ENCODE assay signal across 10 mouse cellular contexts in genomic region chr1:75443247-75444024, GRCm38 (mm10). TPM values are rescaled to one million over a fixed set of nuclear protein-coding genes. Genes with fewer than 3 reads are reported as not detected.
A peak's percentile ranks its signal among the peaks of the same experiment; 100 is the strongest.
DNase-seq lines count a peak whose midpoint lies in the region; ATAC-seq lines count a peak whose summit lies in the region.
"Had no signal": no experiment of that assay in that cellular context is flagged by ENCODE, and none has a peak within 500 bp of the region (broad histone marks: within the 10 kb centered on the region; RNA-seq: fewer than 3 reads in every experiment).

No protein-coding gene starts in this region.

- H3K9ac ChIP-seq in forebrain, embryonic 13.5 days, result peak overlapping the region; percentile 45; the same call in 1 of the 2 replicates
- H3K9ac ChIP-seq in midbrain, embryonic 11.5 days (ENCODE audit: low read length), result peak overlapping the region; percentile 53
- H3K9ac ChIP-seq: liver, embryonic 15.5 days had no signal

- peak overlapping the region; percentile 17 for H3K4me2 ChIP-seq in forebrain, embryonic 13.5 days
- peak overlapping the region; percentile 40 for H3K4me2 ChIP-seq in midbrain, embryonic 11.5 days

- H3K4me3 ChIP-seq in forebrain, embryonic 13.5 days, result no peak overlapping the region
- H3K4me3 ChIP-seq in midbrain, embryonic 11.5 days (ENCODE audit: low read depth, low read length), result 0 out of 2 replicates have a peak overlapping the region, but pooled peaks have one; percentile 7
- H3K4me3 ChIP-seq: liver, embryonic 15.5 days had no signal

- peaks cover 65% of the 10 kb centered on the region for H3K4me1 ChIP-seq in forebrain, embryonic 13.5 days
- H3K4me1 ChIP-seq in midbrain, embryonic 11.5 days (ENCODE audit: control insufficient read depth, insufficient read depth, low read length), result peaks cover 63% of the 10 kb centered on the region

- peak overlapping the region; percentile 48 for H3K27ac ChIP-seq in forebrain, embryonic 13.5 days
- H3K27ac ChIP-seq in midbrain, embryonic 11.5 days (ENCODE audit: low read depth, low read length), result peak overlapping the region; percentile 91
- H3K27ac ChIP-seq: liver, embryonic 15.5 days had no signal

- H3K9me3 ChIP-seq in forebrain, embryonic 13.5 days (replicated peaks), result no peaks in the 10 kb centered on the region
- H3K9me3 ChIP-seq in midbrain, embryonic 11.5 days (ENCODE audit: control insufficient read depth, low read length), result no peaks in the 10 kb centered on the region
- H3K9me3 ChIP-seq: liver, embryonic 15.5 days had no signal

- H3K27me3 ChIP-seq in forebrain, embryonic 13.5 days, result peaks cover 39% of the 10 kb centered on the region
- H3K27me3 ChIP-seq in midbrain, embryonic 11.5 days (ENCODE audit: control insufficient read depth, insufficient read depth, low read length), result no peaks in the 10 kb centered on the region
- H3K27me3 ChIP-seq: Patski had no signal

- peaks cover 13% of the 10 kb centered on the region for H3K36me3 ChIP-seq in forebrain, embryonic 13.5 days (ENCODE audit: poor library complexity, severe bottlenecking)
- H3K36me3 ChIP-seq in midbrain, embryonic 11.5 days (ENCODE audit: control insufficient read depth, insufficient read depth, low read length), result no peaks in the 10 kb centered on the region

- peak; percentile 59 for DNase-seq in R1 (ENCODE audit: low read depth, low spot score)
- peak; percentile 87 for DNase-seq in cerebellum, adult 11-12 months
- no peak for DNase-seq in midbrain, embryonic 11.5 days (ENCODE audit: low spot score, missing footprints)
- DNase-seq in right cerebral cortex, adult 18-20 months, result no peak
- no peak for DNase-seq in testis, postnatal 10 days (ENCODE audit: low spot score)
- no peak for DNase-seq in right cerebral cortex, postnatal 25 days
- no peak for DNase-seq in right cerebral cortex, postnatal 14 days

- ATAC-seq in forebrain, embryonic 13.5 days, result peak; percentile 54
- no peak for ATAC-seq in midbrain, embryonic 11.5 days (ENCODE audit: low FRiP score)
- ATAC-seq: Patski had no signal

- WGBS in forebrain, embryonic 13.5 days, result 13% methylated on average over 13 of the region's 13 CpGs
- WGBS in midbrain, embryonic 11.5 days, result 16% methylated on average over 13 of the region's 13 CpGs

RNA-seq across cellular contexts. Expression of gene Asic4, which starts 6.8 kb away (rescaled TPM):
- polyA plus RNA-seq in forebrain, embryonic 13.5 days (2015; fragmentation: Nextera tagmentation; extraction: Ambion mirVana), result 4.0 and 5.4 TPM in 2 replicates
- polyA plus RNA-seq in midbrain, embryonic 11.5 days (2014; fragmentation: Nextera tagmentation; extraction: Ambion mirVana), result 4.6 and 5.9 TPM in 2 replicates

RNA-seq across cellular contexts. Expression of gene Gmppa, which starts 7.7 kb away (rescaled TPM):
- polyA plus RNA-seq in forebrain, embryonic 13.5 days (2015; fragmentation: Nextera tagmentation; extraction: Ambion mirVana), result 53.7 and 62.7 TPM in 2 replicates
- 56.1 and 56.4 TPM in 2 replicates for polyA plus RNA-seq in midbrain, embryonic 11.5 days (2014; fragmentation: Nextera tagmentation; extraction: Ambion mirVana)

RNA-seq across cellular contexts. Expression of gene Chpf, which starts 35.7 kb away (rescaled TPM):
- 16.9 and 18.6 TPM in 2 replicates for polyA plus RNA-seq in forebrain, embryonic 13.5 days (2015; fragmentation: Nextera tagmentation; extraction: Ambion mirVana)
- polyA plus RNA-seq in midbrain, embryonic 11.5 days (2014; fragmentation: Nextera tagmentation; extraction: Ambion mirVana), result 15.2 and 20.8 TPM in 2 replicates

RNA-seq across cellular contexts. Expression of gene Tmem198, which starts 35.9 kb away (rescaled TPM):
- polyA plus RNA-seq in forebrain, embryonic 13.5 days (2015; fragmentation: Nextera tagmentation; extraction: Ambion mirVana), result 34.0 and 35.5 TPM in 2 replicates
- 11.6 and 13.0 TPM in 2 replicates for polyA plus RNA-seq in midbrain, embryonic 11.5 days (2014; fragmentation: Nextera tagmentation; extraction: Ambion mirVana)

Comparison
In these comparisons a context has a peak if more than half of its experiments do, and no peak if none do; other contexts are left out.
1. DNase-seq: peak in R1 (single experiment) and cerebellum, adult 11-12 months (single experiment); none in midbrain, embryonic 11.5 days (single experiment), right cerebral cortex, adult 18-20 months (single experiment), testis, postnatal 10 days (single experiment), right cerebral cortex, postnatal 25 days (single experiment) and right cerebral cortex, postnatal 14 days (single experiment).